In genomic region chrX:20406909-20407308, GRCm38 (mm10) we compare ENCODE assay signal across 22 mouse cellular contexts.
"Had no signal": no experiment of that assay in that cellular context is flagged by ENCODE, and none has a peak within 500 bp of the region (broad histone marks: within the 10 kb centered on the region; RNA-seq: fewer than 3 reads in every experiment).

No protein-coding gene starts in this region.

- H3K9ac ChIP-seq: heart, embryonic 12.5 days; hindbrain, embryonic 12.5 days; hindbrain, embryonic 14.5 days; intestine, embryonic 15.5 days; limb, embryonic 13.5 days; limb, embryonic 15.5 days; liver, embryonic 14.5 days had no signal

- ATAC-seq: hindbrain, embryonic 16.5 days; inflammation-experienced regulatory T-cells, adult 6 months; intestine, postnatal 0 days had no signal

- H3K4me2 ChIP-seq: heart, embryonic 12.5 days; hindbrain, embryonic 12.5 days; hindbrain, embryonic 14.5 days; intestine, embryonic 15.5 days; limb, embryonic 13.5 days; limb, embryonic 15.5 days had no signal

- H3K9me3 ChIP-seq: heart, embryonic 10.5 days; heart, embryonic 12.5 days; hindbrain, embryonic 10.5 days; hindbrain, embryonic 12.5 days; intestine, embryonic 15.5 days; limb, embryonic 13.5 days; limb, embryonic 15.5 days had no signal

- H3K27me3 ChIP-seq: heart, embryonic 12.5 days; hindbrain, embryonic 12.5 days; intestine, embryonic 15.5 days; limb, embryonic 13.5 days; limb, embryonic 15.5 days had no signal

- H3K36me3 ChIP-seq: heart, embryonic 10.5 days; hindbrain, embryonic 10.5 days; hindbrain, embryonic 12.5 days; intestine, embryonic 15.5 days; limb, embryonic 13.5 days; limb, embryonic 15.5 days had no signal

- H3K27ac ChIP-seq: gastrocnemius, adult 2 months; heart, embryonic 10.5 days; hindbrain, embryonic 10.5 days; hindbrain, embryonic 12.5 days; hindbrain, embryonic 14.5 days; intestine, embryonic 15.5 days; layer of hippocampus, adult 2 months; limb, embryonic 13.5 days; limb, embryonic 15.5 days; liver, embryonic 14.5 days had no signal

- DNase-seq: gastrocnemius, adult 2 months; gastrocnemius, postnatal 10 days; gastrocnemius, postnatal 25 days; heart, adult 18-20 months; heart, postnatal 10 days; heart, postnatal 4 days; kidney, adult 18-20 months; layer of hippocampus, postnatal 36 days; left cerebral cortex, postnatal 4 days had no signal

- H3K4me1 ChIP-seq: heart, embryonic 10.5 days; heart, embryonic 12.5 days; hindbrain, embryonic 10.5 days; hindbrain, embryonic 12.5 days; intestine, embryonic 15.5 days; limb, embryonic 13.5 days; limb, embryonic 15.5 days had no signal

- H3K4me3 ChIP-seq: gastrocnemius, adult 2 months; heart, embryonic 10.5 days; heart, embryonic 12.5 days; hindbrain, embryonic 10.5 days; hindbrain, embryonic 12.5 days; intestine, embryonic 15.5 days; layer of hippocampus, adult 2 months; limb, embryonic 13.5 days; limb, embryonic 15.5 days had no signal
